Mouse (Mus musculus) CH12.LX (cell line): Measurements from ENCODE around the gene Pld5. TPM values are rescaled to one million over a fixed set of nuclear protein-coding genes. Genes with fewer than 3 reads are reported as not detected.

Source experiments
- DNase-seq: peaks from one replicate; pipeline ENCODE4 v3.0.0-alpha.2; 2013; ENCODE audit errors: extremely low read depth
- H3K27ac ChIP-seq: 2 replicates; pipeline ENCODE4 v1.5.1; 2012; ENCODE audit warnings: low read depth, mild to moderate bottlenecking, control low read depth, moderate library complexity; ENCODE audit not compliant: insufficient read depth
- H3K27me3 ChIP-seq: replicated peaks from 2 replicates; pipeline ENCODE3; 2012; ENCODE audit warnings: inconsistent platforms
- H3K36me3 ChIP-seq, 2 experiments: replicated peaks in 1 of 2; 2 replicates each; pipeline versions ENCODE3 to v1.6.1; 2012; ENCODE audit warnings: inconsistent platforms in 1 of 2, low read length in 1 of 2, mild to moderate bottlenecking in 1 of 2, mixed read lengths in 1 of 2, moderate library complexity in 1 of 2; ENCODE audit not compliant: control insufficient read depth in 1 of 2, insufficient read depth in 1 of 2
- H3K4me1 ChIP-seq, 2 experiments: 2 replicates each; pipeline ENCODE4 v1.6.1; 2012; ENCODE audit warnings: inconsistent platforms in 1 of 2, moderate library complexity in 1 of 2; ENCODE audit not compliant: insufficient read depth in 2 of 2, control insufficient read depth in 1 of 2
- H3K4me2 ChIP-seq: 2 replicates; pipeline ENCODE4 v1.6.1; 2012; ENCODE audit warnings: low read depth, mild to moderate bottlenecking, control low read depth; ENCODE audit not compliant: poor library complexity, insufficient read depth, severe bottlenecking
- H3K4me3 ChIP-seq, 3 experiments: fragments of 150-350 bp in 1 of 3; sonication (generic) in 1 of 3; replicated peaks in 1 of 3; 2 replicates each; pipeline versions ENCODE3 to v1.5.1; 2011 to 2012; ENCODE audit warnings: low read depth in 2 of 3, low read length in 2 of 3, mild to moderate bottlenecking in 2 of 3, moderate library complexity in 2 of 3, control low read depth in 1 of 3, improper control_type of control experiment in 1 of 3, inconsistent platforms in 1 of 3, mixed read lengths in 1 of 3; ENCODE audit not compliant: poor library complexity in 1 of 3
- H3K79me2 ChIP-seq: replicated peaks from 2 replicates; pipeline ENCODE4 v1.6.1; 2012; ENCODE audit warnings: mild to moderate bottlenecking, moderate library complexity; ENCODE audit not compliant: control insufficient read depth, poor library complexity, insufficient read depth, severe bottlenecking; ENCODE audit errors: extremely low read depth
- H3K9ac ChIP-seq: 2 replicates; pipeline ENCODE4 v1.6.1; 2012; ENCODE audit warnings: low read depth, mild to moderate bottlenecking, control low read depth, moderate library complexity; ENCODE audit not compliant: insufficient read depth
- H3K9me3 ChIP-seq: replicated peaks from 2 replicates; pipeline ENCODE3; 2012; ENCODE audit warnings: low read length, inconsistent platforms, mixed read lengths
- CHD2 ChIP-seq: IDR thresholded peaks from 2 replicates; pipeline ENCODE4 v1.6.1; 2011; ENCODE audit warnings: low read length, improper control_type of control experiment
- CTCF ChIP-seq, 2 experiments: IDR thresholded peaks in 1 of 2; conservative IDR thresholded peaks in 1 of 2; 2 replicates each; pipeline ENCODE4 v1.5.1; 2011 to 2012; ENCODE audit warnings: low read depth in 2 of 2, low read length in 2 of 2, improper control_type of control experiment in 1 of 2, inconsistent platforms in 1 of 2, mild to moderate bottlenecking in 1 of 2, moderate library complexity in 1 of 2
- E2F4 ChIP-seq: IDR thresholded peaks from 2 replicates; pipeline ENCODE4 v1.6.1; 2011; ENCODE audit warnings: low read depth, low read length, improper control_type of control experiment; ENCODE audit not compliant: insufficient replicate concordance
- ELF1 ChIP-seq: IDR thresholded peaks from 2 replicates; pipeline ENCODE4 v1.6.1; 2014; ENCODE audit warnings: low read depth, mild to moderate bottlenecking, inconsistent platforms, low read length, improper control_type of control experiment
- EP300 ChIP-seq: IDR thresholded peaks from 2 replicates; pipeline ENCODE4 v1.6.1; 2011; ENCODE audit warnings: low read length, improper control_type of control experiment
- ETS1 ChIP-seq: conservative IDR thresholded peaks from 2 replicates; pipeline ENCODE4 v1.6.1; 2012; ENCODE audit warnings: low read depth, mild to moderate bottlenecking, inconsistent platforms, low read length, improper control_type of control experiment, moderate library complexity
- GABPA ChIP-seq: IDR thresholded peaks from 2 replicates; pipeline ENCODE4 v1.6.1; 2012; ENCODE audit warnings: low read depth, low read length, improper control_type of control experiment, inconsistent platforms; ENCODE audit not compliant: insufficient replicate concordance
- IRF4 ChIP-seq: IDR thresholded peaks from 2 replicates; pipeline ENCODE4 v1.6.1; 2014; ENCODE audit warnings: low read depth, mild to moderate bottlenecking, inconsistent platforms, low read length, improper control_type of control experiment
- JUN ChIP-seq: IDR thresholded peaks from 2 replicates; pipeline ENCODE4 v1.6.1; 2011; ENCODE audit warnings: low read depth, mild to moderate bottlenecking, low read length, improper control_type of control experiment, moderate library complexity; ENCODE audit not compliant: insufficient read depth
- JUND ChIP-seq: conservative IDR thresholded peaks from 2 replicates; pipeline ENCODE4 v1.6.1; 2011; ENCODE audit warnings: low read depth, low read length, improper control_type of control experiment
- MAFK ChIP-seq: IDR thresholded peaks from 2 replicates; pipeline ENCODE4 v1.6.1; 2011; ENCODE audit warnings: low read length, improper control_type of control experiment; ENCODE audit not compliant: insufficient replicate concordance
- MAX ChIP-seq: IDR thresholded peaks from 2 replicates; pipeline ENCODE4 v1.6.1; 2011; ENCODE audit warnings: low read length, improper control_type of control experiment
- MXI1 ChIP-seq: IDR thresholded peaks from 2 replicates; pipeline ENCODE4 v1.6.1; 2011; ENCODE audit warnings: mild to moderate bottlenecking, low read depth, low read length, improper control_type of control experiment
- MYC ChIP-seq: IDR thresholded peaks from 2 replicates; pipeline ENCODE4 v1.6.1; 2011; ENCODE audit warnings: low read depth, mild to moderate bottlenecking, improper control_type of control experiment, low read length
- POLR2A ChIP-seq: IDR thresholded peaks from 2 replicates; pipeline ENCODE4 v1.6.1; 2011; ENCODE audit warnings: low read depth, mild to moderate bottlenecking, improper control_type of control experiment, low read length
- POLR2AphosphoS2 ChIP-seq: IDR thresholded peaks from 2 replicates; pipeline ENCODE4 v1.6.1; 2011; ENCODE audit warnings: low read depth, low read length, improper control_type of control experiment
- RAD21 ChIP-seq: IDR thresholded peaks from 2 replicates; pipeline ENCODE4 v1.6.1; 2011; ENCODE audit warnings: low read depth, mild to moderate bottlenecking, low read length, improper control_type of control experiment, moderate library complexity
- RCOR1 ChIP-seq: conservative IDR thresholded peaks from 2 replicates; pipeline ENCODE4 v1.6.1; 2012; ENCODE audit warnings: low read depth, mild to moderate bottlenecking, inconsistent platforms, low read length, improper control_type of control experiment
- SMC3 ChIP-seq: IDR thresholded peaks from 2 replicates; pipeline ENCODE4 v1.6.1; 2011; ENCODE audit warnings: low read depth, low read length, improper control_type of control experiment
- USF1 ChIP-seq: IDR thresholded peaks from 2 replicates; pipeline ENCODE4 v1.6.1; 2014; ENCODE audit warnings: low read depth, mild to moderate bottlenecking, inconsistent platforms, low read length, improper control_type of control experiment
- ZC3H11A ChIP-seq: IDR thresholded peaks from 2 replicates; pipeline ENCODE4 v1.6.1; 2012; ENCODE audit warnings: low read depth, mild to moderate bottlenecking, inconsistent platforms, low read length, improper control_type of control experiment
- ZKSCAN1 ChIP-seq: IDR thresholded peaks from 2 replicates; pipeline ENCODE4 v1.6.1; 2012; ENCODE audit warnings: low read depth, inconsistent platforms, low read length, improper control_type of control experiment, borderline replicate concordance
- dilution Hi-C: fragments of 300-500 bp; cut with MboI; formaldehyde crosslinking; loops from 2 replicates; pipeline ENCODE4 v1.14.3; 2020; ENCODE audit warnings: low sequenced_read_pairs; ENCODE audit not compliant: extremely low pct_unique_long_range_greater_than_20kb, extremely low pct_ligation_motif_present
- in situ Hi-C: fragments of 300-500 bp; cut with MboI; formaldehyde crosslinking; loops from 3 replicates; pipeline ENCODE4 v1.14.3; 2019; ENCODE audit warnings: low sequenced_read_pairs, low pct_ligation_motif_present, low pct_unique_long_range_greater_than_20kb, mixed read lengths
- polyA plus RNA-seq: library from polyadenylated mRNA; unstranded; fragments of >175 nt; gene quantifications from 2 replicates; pipeline ENCODE4 v1.2.1, GENCODE M21; 2012; ENCODE audit warnings: low read depth; ENCODE audit not compliant: insufficient read length
- total RNA-seq, 2 experiments: library from RNA; depleted of rRNA; stranded (reverse); fragments of 300-350 nt in 1 of 2; fragments of >200 nt in 1 of 2; gene quantifications; 2 replicates each; pipeline ENCODE4 v1.2.3; 2012 to 2014

Pld5 gene
- total RNA-seq (2012; rRNA removed): not detected in 2 replicates
- total RNA-seq (2014; rRNA removed): not detected in 2 replicates
- not detected in 2 replicates for polyA plus RNA-seq

- Histone ChIP-seq H3K9me3 (no peaks in the 10 kb centered on the region), H3K4me1 (no peaks in the 10 kb centered on the region), H3K4me3 (no peak within 1 kb of the TSS), H3K4me2 (no peak within 1 kb of the TSS), H3K36me3 (no peaks in the 10 kb centered on the region), H3K79me2 (no peaks in the 10 kb centered on the region), H3K27ac (no peak within 1 kb of the TSS), H3K27me3 (no peaks in the 10 kb centered on the region), H3K9ac (no peak within 1 kb of the TSS)
- in situ Hi-C loops: no loop called here
- dilution Hi-C loops: no loop called here
- DNase-seq: no peak
- TF ChIP-seq MXI1: no peak
- no peak for TF ChIP-seq JUND
- no peak for TF ChIP-seq RAD21
- TF ChIP-seq GABPA: no peak
- no peak for TF ChIP-seq JUN
- TF ChIP-seq MAFK: no peak
- TF ChIP-seq MAX: no peak
- no peak for TF ChIP-seq ELF1
- TF ChIP-seq ETS1: no peak
- TF ChIP-seq CHD2: no peak
- no peak for TF ChIP-seq ZC3H11A
- TF ChIP-seq ZKSCAN1: no peak
- TF ChIP-seq RCOR1: no peak
- no peak for TF ChIP-seq MYC
- no peak for TF ChIP-seq E2F4
- TF ChIP-seq SMC3: no peak
- no peak for TF ChIP-seq POLR2A
- TF ChIP-seq EP300: no peak
Observed at GRCm38 (mm10) chr1:176274667-176275610, at the start of gene Pld5. Gene Pld5 (minus strand): TSS chr1:176275312.

- no peak for DNase-seq
- Histone ChIP-seq H3K9me3 (no peaks in the 10 kb centered on the region), H3K4me3 (no peak overlapping the region), H3K4me1 (no peaks in the 10 kb centered on the region), H3K4me2 (no peak overlapping the region), H3K27me3 (no peaks in the 10 kb centered on the region), H3K79me2 (no peaks in the 10 kb centered on the region), H3K36me3 (no peaks in the 10 kb centered on the region), H3K9ac (no peak overlapping the region), H3K27ac (no peak overlapping the region)
- dilution Hi-C loops: no loop called here
- in situ Hi-C loops: no loop called here
- TF ChIP-seq E2F4 (no peak), JUND (no peak), ZKSCAN1 (no peak), POLR2AphosphoS2 (no peak), CTCF (conservative IDR thresholded peaks at IDR 0.05 in 1 of 2, IDR thresholded peaks at IDR 0.05 in 1 of 2; ENCODE audit: low read depth in 2 of 2, low read length in 2 of 2) (no peak), MAX (no peak), POLR2A (no peak), IRF4 (no peak), USF1 (no peak), SMC3 (no peak)
Observed at GRCm38 (mm10) chr1:176315063-176315462, 40.0 kb upstream of the Pld5 start.
